Mouse (Mus musculus) adipocyte (in vitro differentiated cells): ENCODE results near the gene Gprc5a.

ENCODE experiments used
- DNase-seq: peaks from one replicate; pipeline ENCODE4 v3.0.0-alpha.2; 2016; ENCODE audit warnings: low spot score

Gene Gprc5a

DNA sequence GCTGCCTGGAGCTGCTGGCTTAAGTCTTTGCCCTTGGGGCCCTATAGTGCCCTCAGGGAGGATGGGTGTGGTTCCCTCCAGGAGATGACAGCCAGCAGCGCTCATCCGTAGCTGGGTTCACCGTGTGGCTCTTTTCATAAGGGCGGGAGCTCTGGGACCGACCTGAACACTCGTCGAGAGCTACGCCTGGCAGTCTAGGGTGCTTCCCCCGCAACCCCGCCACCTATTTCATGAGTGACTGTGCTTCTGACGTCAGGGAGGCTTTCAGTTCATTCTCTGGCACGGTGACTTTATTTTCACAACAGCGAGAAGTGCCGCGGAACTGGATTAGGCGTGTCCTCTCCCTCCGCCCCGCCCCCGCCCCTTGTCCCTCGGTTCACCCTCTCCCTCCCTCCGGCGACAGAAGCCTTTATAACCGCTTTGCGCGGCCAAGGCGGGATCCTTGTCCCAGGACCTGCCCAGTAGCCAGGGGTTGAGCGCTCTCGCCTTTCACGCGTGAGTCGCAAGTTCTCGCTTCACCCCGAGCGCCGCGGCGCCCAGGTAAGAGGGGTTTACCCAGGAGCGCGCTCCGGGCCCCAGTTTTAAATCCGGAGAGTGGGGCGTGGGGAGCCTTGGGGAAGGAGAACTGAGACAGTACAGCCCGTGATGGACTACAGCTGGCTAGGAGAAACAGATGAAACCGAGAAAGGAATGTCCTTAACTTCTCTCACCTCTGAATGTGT, at the start of gene Gprc5a:
Gene Gprc5a, plus strand, starts transcription at position 416 of the 722 bp plus-strand sequence.
- peak; percentile 66 for DNase-seq

DNA sequence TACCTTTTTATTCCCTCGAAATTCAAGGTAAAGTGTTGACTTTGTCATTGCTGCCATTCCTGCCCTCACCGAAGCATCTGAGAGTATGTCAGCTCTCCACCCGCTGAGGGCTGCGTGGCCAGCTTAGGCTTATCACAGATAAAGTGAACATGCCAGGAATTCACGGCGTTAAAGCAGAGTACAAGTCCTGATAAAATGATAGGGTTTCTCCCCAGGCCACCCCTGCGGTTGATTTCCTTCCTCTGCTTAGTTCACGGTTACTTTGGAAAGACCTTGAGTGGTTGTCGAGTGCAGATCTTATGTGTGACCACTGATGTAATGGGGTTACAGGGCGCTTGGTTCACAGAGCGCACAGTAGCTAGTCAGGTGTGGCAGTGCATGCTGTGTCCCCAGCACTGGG, 48.2 kb upstream of the Gprc5a start:
- no peak for DNase-seq

DNA sequence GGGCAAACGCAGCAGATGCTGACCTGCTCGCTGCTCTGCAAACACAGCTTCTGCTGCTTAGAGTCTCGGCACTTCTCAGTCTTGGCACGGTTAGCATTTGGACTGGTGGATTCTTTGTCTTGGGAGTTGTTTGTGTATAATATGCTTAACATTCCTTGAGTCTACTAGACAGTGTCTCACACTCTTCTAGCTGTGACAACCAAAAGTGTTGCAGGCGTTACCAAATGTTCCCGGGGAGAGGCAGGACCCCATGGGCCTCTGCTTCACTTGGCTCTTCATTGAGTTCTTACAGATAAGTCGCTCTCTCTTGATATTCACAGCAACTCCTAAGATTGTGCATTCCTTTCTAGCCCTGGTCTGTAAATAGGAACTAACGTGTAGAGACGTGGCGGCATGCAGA, 45.9 kb upstream of the Gprc5a start:
- DNase-seq: no peak

DNA sequence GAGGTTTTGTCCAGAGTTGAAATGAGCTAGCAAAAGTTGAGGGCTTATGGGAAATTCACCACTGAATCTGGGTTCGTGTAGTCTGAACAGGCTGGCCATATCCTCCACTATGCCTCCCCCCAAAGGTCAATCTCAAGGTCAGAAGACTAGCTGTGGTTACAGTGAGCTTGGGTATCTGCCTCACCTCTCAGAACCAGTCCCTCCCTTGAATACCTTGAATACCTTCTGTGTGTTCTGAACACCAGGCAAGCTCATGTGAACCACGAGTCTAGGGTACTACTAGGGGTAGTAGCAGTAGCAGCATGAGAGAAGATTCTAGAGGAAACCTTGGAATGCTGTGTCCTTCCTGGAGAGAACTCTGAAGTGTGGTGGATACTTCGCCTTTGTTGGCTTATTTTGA, 43.8 kb upstream of the Gprc5a start:
- DNase-seq: no peak

DNA sequence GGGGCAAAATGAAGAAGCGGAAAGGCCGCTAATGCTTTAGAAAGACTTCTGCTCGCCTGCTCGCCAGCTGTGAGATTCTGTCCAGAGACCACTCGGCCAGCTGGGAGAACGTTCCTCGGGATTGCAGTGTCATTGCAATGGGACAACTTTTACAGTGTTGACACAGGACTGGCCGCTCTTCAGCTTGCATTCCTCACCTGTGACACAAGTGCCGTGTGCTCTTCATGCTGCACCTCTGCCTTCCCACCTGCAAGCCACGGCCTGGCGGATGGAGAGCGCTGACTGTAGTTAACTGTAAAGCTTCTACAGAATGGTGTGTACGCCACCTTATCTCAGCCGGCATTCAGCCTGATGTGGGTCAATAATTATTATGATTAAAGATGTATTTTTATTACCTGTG, 42.1 kb upstream of the Gprc5a start:
- no peak for DNase-seq

DNA sequence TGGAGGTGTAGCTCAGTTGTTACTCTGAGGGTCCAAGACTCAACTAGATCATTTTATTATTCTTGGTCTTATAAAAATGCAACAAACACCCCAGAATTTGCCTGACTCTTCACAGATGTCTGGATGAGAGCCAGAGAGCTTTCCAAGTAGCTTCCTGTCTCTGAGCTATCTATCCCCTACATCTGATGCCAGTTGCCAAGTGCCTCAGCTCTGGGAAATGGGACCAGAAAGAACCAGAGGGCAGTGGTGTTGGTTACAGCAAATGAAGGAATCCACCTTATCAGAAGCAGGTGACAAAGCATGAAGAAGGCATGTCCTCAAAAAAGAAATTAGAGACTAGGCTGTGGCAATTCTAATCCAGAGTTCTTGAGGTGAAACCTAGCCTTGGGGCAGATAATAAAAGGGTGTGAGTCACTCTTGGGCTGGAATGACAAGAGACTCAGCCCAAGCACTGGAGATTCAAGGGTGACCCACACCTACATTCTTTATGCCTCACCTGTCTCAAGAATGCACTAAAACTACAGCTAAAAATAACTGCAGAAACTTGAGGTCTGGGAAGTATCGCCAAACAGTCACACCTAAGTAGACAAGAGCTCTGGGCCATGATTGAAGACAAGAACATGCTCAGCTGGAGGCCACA, 40.5 kb upstream of the Gprc5a start:
- no peak for DNase-seq

DNA sequence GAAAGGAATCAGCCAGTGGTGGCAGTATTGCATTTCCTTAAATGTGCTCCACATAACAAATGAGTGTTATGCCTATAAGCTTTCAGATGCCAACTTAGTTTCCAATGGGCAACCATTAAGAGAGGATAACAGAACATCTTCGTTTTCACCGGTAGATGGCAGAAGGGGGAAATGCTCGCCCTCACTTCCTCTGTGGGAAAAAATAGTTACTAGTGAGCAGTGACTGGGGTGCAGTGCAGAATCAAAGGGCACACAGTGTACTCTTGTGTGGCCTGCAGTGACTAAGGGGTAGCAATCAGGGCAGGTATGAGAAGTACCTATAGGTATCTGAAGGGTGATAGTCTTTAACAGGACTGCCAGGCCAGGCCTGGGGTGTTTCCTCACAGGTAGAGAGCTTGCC, 39.2 kb upstream of the Gprc5a start:
- DNase-seq: peak; percentile 84

DNA sequence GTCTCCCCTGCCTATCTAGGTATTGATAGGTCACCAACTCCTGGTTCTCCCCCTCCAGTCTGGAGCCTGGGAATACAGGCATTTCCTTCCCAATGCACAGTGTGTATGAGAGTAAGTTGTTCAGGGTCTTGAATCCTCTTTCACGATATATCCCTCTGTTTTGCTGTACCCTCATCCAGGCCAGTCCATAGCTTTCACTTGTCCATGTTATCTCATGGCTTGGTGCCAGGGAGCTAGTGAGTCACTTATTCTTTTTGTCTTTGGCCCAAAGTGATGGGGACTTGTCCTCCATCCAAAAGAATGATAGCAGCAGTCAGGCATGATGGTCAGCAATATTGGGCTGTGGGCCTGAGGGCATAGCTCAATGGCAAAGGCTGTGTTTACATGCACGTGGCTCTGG, 38.7 kb upstream of the Gprc5a start:
- peak; percentile 22 for DNase-seq

DNA sequence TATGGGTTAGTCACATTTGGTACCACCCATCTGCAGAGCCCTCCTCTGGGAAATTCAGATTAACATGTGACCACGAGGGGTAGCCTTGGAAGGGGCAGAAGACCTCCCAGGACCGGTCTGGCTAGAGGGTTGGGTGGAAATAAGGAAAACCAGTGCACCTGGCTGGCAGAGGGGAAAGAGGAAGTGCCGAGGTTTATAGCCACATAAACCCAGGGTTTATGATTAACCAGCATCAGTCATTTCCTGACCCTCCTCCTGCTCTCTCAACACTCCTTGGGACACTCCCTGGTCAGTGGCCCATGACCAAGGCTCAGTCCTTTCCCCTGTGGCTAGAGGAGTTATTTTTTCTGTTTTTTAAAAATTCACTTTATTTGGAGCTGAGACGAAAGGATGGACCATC, 36.2 kb upstream of the Gprc5a start:
- no peak for DNase-seq

DNA sequence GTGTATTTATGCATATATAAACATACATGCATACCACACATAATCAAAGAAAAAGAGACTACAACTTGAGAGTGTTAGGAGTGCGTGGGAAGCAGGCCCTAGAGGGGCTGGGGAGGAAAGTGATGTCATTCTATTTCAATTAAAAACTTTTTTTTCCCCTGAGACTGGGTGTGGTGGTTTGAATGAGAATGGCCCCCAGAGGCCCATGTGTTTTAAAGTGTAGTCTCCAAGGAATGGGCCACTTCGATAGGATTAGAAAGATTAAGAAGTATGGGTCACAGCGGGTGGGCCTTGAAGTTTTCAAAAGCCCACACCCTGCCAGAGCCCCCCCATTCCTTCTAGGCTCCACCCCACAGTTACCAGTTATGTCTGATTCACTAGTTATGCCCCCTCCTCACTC, 26.8 kb upstream of the Gprc5a start:
- no peak for DNase-seq

DNA sequence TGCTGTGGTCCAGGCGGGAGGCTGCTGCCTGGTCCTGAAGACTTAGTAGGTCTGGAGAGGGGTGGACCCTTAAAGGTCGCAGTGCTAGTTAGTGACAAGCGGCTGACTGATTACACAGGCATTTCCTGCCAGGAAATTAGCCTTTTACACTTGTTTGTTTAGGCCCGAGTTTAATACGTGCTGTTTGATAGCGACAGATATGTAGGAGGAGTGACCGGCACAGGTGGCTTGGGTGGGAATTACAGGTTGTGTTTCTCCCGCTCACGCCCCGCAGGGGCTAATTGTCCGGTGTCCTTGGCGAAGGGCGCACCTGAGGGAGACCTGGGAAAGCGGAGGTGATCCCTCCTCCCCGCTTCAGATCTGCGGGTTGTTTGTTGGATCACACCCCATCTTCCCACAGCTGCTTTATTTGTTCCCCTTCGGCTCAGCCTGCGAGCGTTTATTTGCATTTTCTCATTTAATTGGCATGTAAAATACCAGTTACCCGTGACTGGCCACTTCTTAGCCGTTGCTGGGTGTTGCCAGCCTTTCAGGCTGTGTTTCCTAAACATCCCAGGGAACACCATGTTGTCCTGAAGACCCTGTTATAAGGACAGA, 25.1 kb upstream of the Gprc5a start:
- no peak for DNase-seq

DNA sequence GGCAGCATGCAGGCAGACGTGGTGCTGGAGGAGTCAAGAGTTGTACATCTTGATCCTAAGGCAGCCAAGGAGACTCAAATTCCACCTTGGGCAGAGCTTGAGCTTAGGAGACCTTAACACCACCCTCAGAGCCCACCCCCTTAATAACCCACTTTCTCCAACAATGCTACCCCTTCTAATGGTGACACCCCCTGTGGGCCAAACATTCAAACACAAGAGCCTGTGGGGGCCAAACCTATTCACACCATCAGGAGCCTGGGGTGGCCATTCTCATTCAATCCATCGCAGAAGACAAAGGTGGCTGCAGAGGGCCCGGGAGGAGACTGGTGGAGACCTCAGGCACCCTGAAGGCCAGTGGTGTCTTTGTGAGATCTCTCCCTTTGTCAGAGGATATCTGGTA, 23.5 kb upstream of the Gprc5a start:
- no peak for DNase-seq

DNA sequence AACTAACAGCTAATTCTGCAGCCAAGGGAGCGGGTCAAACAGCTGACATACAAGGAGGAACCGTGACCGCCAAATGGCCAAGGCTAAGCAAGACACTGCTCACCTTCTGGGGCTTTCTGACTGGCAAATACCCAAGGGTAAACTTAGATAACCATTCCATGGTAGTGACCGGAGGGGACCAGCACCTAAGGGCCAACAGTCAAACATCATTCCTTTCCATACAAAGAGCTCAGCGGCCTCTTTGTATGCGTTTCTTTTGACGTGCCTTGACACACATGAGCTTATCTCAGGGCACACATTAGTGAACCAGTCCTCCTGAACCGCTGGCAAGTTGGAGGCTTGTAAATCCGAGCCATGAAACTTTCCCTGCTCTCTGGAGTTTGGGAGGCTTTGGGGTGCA, 18.2 kb upstream of the Gprc5a start:
- no peak for DNase-seq

DNA sequence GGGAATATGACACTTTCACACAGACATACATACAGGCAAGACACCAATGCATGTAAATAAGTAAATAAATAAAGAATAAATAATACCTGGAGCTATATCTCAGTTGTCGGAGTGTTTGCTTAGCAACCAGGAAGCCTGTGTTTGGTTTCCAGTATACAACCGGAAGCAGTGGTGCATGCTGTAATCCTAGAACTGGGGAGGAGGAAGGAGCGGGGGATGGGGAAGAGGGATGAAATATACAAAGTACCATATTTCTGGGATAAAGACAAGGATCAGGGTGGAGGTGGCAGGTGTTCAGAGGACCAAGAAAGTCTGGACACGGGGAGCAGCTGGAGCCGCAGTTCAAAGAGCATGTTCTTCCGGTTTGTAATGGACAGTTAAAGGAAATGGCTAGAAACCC, 16.9 kb upstream of the Gprc5a start:
- DNase-seq: no peak

DNA sequence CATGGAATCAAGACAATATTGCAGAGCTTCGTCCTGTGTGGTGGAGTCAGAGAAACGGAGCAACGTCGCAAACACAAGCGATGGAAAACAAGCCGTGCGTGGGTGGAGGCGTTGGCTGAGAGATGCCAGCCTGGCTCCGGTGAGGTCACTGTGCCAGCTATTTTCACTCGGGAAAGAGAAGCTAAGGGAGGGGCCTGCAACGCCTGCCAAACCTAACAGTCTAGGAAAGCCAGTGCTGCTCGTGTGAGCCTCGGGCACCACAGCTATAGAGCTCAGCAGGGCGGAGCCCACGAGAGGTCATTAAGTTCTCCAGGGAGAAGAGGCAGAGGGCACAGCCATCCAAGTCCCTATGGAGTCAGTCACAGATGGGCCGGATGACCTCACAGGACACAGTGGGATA, 16.5 kb upstream of the Gprc5a start:
- no peak for DNase-seq

DNA sequence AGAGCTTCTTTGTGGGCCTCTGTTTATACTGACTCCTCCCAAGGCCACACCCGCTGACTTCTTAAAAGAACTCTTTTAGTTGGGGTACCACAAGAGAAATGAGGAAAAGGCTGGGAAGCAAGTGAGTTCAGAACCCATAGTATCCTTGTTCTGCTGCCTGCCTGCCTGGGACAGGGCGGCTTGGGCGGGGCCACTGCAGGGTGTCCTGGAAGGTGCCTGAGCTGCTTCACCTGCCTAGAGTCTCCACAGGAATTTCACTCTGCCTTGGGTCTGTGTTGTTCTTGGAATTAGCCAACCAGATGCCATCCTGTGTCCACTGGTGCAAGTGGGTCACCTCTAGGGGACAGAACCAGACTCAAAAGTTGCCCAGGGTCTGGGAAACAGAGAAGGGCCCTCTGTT, 11.7 kb upstream of the Gprc5a start:
- DNase-seq: no peak

DNA sequence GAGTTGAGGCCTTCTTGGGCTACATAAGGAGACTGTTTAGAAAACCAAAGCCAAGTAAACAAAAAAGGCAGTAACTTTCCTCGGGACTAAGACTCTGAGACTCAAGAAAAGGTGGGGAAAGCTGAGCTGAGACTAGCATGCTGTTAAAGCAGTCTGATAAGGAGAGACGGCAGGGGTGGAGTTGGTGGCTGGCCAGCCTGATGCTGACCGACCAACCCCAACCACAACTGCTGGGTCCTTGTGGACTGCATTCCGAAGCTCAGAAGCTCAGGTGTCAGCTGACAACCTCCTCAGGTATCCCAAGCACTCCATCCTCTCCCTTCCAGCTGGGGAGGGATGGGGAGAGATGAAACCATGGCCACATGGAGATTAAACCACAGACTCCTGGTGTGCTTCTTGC, 9.6 kb upstream of the Gprc5a start:
- DNase-seq: no peak

DNA sequence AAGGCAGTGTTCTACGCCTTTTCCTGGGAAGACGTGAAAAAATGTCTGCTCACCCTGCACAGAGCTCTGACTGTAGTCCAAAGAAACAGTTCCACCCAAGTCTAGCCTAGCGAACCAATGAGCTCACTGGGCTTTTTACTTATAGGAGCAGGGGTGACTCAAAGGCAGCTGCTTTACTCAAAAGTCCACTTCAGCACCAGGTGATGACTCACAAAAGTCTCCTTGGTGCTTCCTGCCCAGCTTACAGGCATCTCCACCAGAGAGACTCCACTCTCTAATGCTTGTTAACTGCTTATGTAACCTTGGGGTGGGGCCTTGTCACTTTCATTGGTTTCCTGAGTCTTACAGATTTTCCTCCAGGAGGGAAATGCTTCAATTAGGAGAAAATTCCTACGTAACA, 4.7 kb upstream of the Gprc5a start:
- DNase-seq: no peak

DNA sequence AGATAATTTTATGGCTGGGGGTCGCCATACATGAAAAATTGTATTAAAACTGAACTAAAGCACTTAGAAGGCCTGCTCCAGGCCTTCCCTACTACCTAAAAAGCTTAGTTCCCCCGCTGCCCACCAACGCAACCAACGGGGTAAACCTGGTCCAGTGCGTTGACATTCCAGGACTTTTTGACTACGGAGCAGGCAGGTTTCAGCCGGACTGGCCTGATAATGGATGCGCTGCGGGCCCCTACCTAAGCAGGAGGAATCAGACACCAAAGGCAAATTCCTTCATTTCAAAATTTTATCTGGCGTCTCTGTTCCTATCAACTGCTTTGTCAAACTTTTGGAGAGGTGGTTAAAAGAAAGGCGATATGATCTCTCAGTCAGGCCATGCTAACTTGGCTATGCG, 830 bp upstream of the Gprc5a start:
- DNase-seq: no peak

DNA sequence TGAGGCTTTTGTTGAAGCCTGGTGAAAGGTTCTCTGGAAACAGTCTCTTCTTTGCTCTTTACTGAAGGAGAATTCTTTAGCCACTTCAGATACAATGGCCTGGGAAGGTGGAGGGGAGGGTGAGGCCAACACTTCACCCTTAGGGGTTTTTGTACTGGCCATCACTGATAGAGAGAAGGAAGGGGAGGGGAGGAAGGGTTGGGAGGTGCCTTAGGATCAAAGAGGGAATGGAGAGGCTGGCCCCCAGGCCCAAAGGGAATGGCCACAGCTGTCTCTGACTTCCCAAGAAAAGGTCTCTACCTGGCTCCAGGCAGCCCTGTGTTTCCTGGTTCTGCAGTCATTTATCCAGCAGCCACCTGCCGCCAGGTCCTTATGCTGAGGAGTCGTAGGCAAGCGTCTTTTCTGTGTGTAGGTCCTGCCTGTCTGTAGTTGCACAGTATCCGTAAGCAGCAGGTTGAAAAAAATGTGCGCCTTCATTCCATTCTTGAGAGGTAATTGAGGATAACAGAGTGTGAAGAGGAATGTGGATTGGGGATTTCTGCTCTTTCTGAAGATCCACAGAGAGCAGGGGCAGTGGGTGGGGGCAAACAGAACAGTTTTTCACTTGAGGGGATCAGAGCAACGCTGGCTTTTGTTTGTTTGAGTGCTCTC, 1.5 kb downstream of the Gprc5a start:
- DNase-seq: no peak

DNA sequence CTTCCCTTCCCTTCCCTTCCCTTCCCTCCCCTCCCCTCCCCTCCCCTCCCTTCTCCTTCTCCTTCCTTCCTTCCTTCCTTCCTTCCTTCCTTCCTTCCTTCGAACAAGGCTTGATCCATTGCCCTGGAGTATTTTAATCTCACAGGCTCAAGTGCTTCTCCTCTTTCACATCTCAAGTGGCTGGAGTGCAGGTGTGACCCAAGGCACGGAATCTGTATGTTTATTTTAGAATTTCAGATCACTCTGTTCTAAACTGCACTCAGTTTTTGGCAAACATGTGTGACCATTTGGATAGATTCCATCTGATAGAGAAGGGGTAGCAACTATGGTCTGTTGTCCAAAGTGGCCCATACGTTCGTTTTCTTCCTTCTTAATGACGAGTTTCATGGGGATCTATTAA, 2.8 kb downstream of the Gprc5a start:
- no peak for DNase-seq

DNA sequence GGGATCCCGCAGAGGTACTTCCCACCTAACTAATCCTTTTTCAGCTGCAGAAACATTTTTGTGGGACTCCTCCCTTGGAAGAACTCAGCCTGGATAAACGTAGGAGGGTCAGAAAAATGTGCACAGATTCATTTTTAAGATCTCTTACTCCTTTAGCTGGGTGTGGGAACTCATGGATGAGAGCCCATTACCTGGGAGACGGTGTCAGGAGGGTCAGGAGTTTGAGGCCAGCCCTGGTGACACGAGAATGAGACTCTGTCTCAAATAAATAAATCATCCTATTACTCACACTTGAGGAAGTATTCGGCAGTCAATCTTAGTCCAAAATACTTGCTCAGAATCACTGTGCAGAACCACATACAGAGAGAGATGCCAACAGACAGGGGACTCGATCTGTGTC, 4.4 kb downstream of the Gprc5a start:
- DNase-seq: no peak

DNA sequence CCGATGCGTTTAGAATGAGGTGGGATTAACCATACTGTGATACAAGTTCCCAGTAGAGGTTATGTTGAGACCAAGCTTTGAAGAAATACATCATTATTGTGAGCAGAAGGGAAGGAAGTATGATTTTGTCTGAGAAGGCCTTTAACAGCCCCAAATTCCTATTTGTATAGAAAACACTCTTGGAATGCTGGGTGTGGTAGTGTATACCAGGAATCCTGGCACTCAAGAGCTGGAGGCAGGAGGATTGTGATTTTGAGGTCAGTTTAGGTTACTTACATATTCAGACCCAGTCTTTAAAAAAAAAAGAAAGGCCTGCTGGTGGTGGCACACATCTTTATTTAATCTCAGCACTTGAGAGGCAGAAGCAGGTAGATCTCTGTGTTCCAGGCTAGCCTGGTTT, 4.9 kb downstream of the Gprc5a start:
- DNase-seq: no peak
